16 mouse cellular contexts compared by ENCODE assay signal in genomic region chr8:105359208-105359607, GRCm38 (mm10). TPM values are rescaled to one million over a fixed set of nuclear protein-coding genes. Genes with fewer than 3 reads are reported as not detected.
A peak's percentile ranks its signal among the peaks of the same experiment; 100 is the strongest.
DNase-seq lines count a peak whose midpoint lies in the region; ATAC-seq and TF ChIP-seq lines count a peak whose summit lies in the region.
"Had no signal": no experiment of that assay in that cellular context is flagged by ENCODE, and none has a peak within 500 bp of the region (broad histone marks: within the 10 kb centered on the region; RNA-seq: fewer than 3 reads in every experiment).

No protein-coding gene starts in this region.

- 0 out of 2 replicates have a peak, but pooled peaks have one; percentile 34 for ATAC-seq in heart, embryonic 12.5 days (ENCODE audit: insufficient number of reproducible peaks, low FRiP score)
- 0 out of 2 replicates have a peak, but pooled peaks have one; percentile 27 for ATAC-seq in kidney, postnatal 0 days (replicated peaks; ENCODE audit: low FRiP score, low read depth)
- peak; percentile 44; the same call in 1 of the 2 replicates for ATAC-seq in midbrain, embryonic 16.5 days
- ATAC-seq: liver, postnatal 0 days had no signal

- DNase-seq in heart, embryonic 10.5 days (ENCODE audit: low spot score) = no peak
- DNase-seq in kidney, postnatal 0 days (ENCODE audit: low spot score) = no peak
- DNase-seq in kidney, adult 8-10 months = no peak
- DNase-seq in retina, postnatal 1 day = peak; percentile 17
- no peak for DNase-seq in retina, embryonic 14.5 days (ENCODE audit: low spot score)
- DNase-seq in layer of hippocampus, adult 9-10 months (ENCODE audit: low spot score) = no peak
- DNase-seq: adrenal gland, postnatal 25 days; cerebellum, adult 11-12 months; gastrocnemius, postnatal 25 days; heart, adult 2 months; liver, postnatal 0 days; thymus, postnatal 14 days had no signal

- 66% methylated on average over 15 of the region's 15 CpGs for WGBS in heart, embryonic 12.5 days
- WGBS in heart, embryonic 10.5 days = 77% methylated on average over 15 of the region's 15 CpGs
- 40% methylated on average over 15 of the region's 15 CpGs for WGBS in kidney, postnatal 0 days
- 64% methylated on average over 15 of the region's 15 CpGs for WGBS in midbrain, embryonic 16.5 days

- H3K36me3 ChIP-seq in heart, embryonic 12.5 days = no peaks in the 10 kb centered on the region
- peaks cover 19% of the 10 kb centered on the region for H3K36me3 ChIP-seq in heart, embryonic 10.5 days
- no peaks in the 10 kb centered on the region for H3K36me3 ChIP-seq in kidney, postnatal 0 days (ENCODE audit: insufficient read depth, low read length)
- peaks cover 17% of the 10 kb centered on the region for H3K36me3 ChIP-seq in midbrain, embryonic 16.5 days (ENCODE audit: control insufficient read depth, insufficient read depth, low read length)

- no peak overlapping the region for H3K27ac ChIP-seq in heart, embryonic 12.5 days (ENCODE audit: poor library complexity, severe bottlenecking)
- H3K27ac ChIP-seq in heart, embryonic 10.5 days = no peak overlapping the region
- no peak overlapping the region for H3K27ac ChIP-seq in kidney, postnatal 0 days
- H3K27ac ChIP-seq in midbrain, embryonic 16.5 days (ENCODE audit: low read length) = no peak overlapping the region
- H3K27ac ChIP-seq: forebrain, embryonic 15.5 days; heart, adult 2 months had no signal

- H3K4me1 ChIP-seq in heart, embryonic 12.5 days (replicated peaks) = peaks cover 29% of the 10 kb centered on the region
- H3K4me1 ChIP-seq in heart, embryonic 10.5 days = peaks cover 28% of the 10 kb centered on the region
- peaks cover 9% of the 10 kb centered on the region; the same call in 1 of the 2 replicates for H3K4me1 ChIP-seq in kidney, postnatal 0 days (replicated peaks; ENCODE audit: insufficient read depth, low read length)
- H3K4me1 ChIP-seq in midbrain, embryonic 16.5 days (ENCODE audit: control insufficient read depth, insufficient read depth, low read length) = no peaks in the 10 kb centered on the region
- H3K4me1 ChIP-seq: forebrain, embryonic 15.5 days had no signal

- peaks cover 5% of the 10 kb centered on the region; the same call in 1 of the 2 replicates for H3K27me3 ChIP-seq in heart, embryonic 12.5 days (replicated peaks)
- H3K27me3 ChIP-seq in heart, embryonic 10.5 days (ENCODE audit: insufficient read depth, poor library complexity, severe bottlenecking) = no peaks in the 10 kb centered on the region
- H3K27me3 ChIP-seq in kidney, postnatal 0 days (ENCODE audit: insufficient read depth, low read length) = no peaks in the 10 kb centered on the region
- H3K27me3 ChIP-seq in midbrain, embryonic 16.5 days (ENCODE audit: control insufficient read depth, insufficient read depth, low read depth, low read length) = no peaks in the 10 kb centered on the region
- H3K27me3 ChIP-seq: forebrain, embryonic 15.5 days had no signal

- no peak overlapping the region for H3K9ac ChIP-seq in heart, embryonic 12.5 days
- H3K9ac ChIP-seq in kidney, postnatal 0 days (ENCODE audit: low read depth, low read length) = no peak overlapping the region
- H3K9ac ChIP-seq in midbrain, embryonic 16.5 days (ENCODE audit: low read depth, low read length) = no peak overlapping the region
- H3K9ac ChIP-seq: forebrain, embryonic 15.5 days; liver, postnatal 0 days had no signal

- no peak overlapping the region for H3K4me3 ChIP-seq in heart, embryonic 12.5 days
- H3K4me3 ChIP-seq in heart, embryonic 10.5 days = no peak overlapping the region
- H3K4me3 ChIP-seq in kidney, postnatal 0 days (replicated peaks; ENCODE audit: low read depth, low read length) = no peak overlapping the region
- no peak overlapping the region for H3K4me3 ChIP-seq in midbrain, embryonic 16.5 days (ENCODE audit: low read depth, low read length)
- H3K4me3 ChIP-seq: forebrain, embryonic 15.5 days; heart, adult 2 months; myocyte had no signal

- no peaks in the 10 kb centered on the region for H3K9me3 ChIP-seq in heart, embryonic 12.5 days (replicated peaks)
- H3K9me3 ChIP-seq in heart, embryonic 10.5 days = no peaks in the 10 kb centered on the region
- no peaks in the 10 kb centered on the region for H3K9me3 ChIP-seq in kidney, postnatal 0 days (replicated peaks; ENCODE audit: low read length)
- no peaks in the 10 kb centered on the region for H3K9me3 ChIP-seq in midbrain, embryonic 16.5 days (replicated peaks; ENCODE audit: control insufficient read depth, low read length, poor library complexity, severe bottlenecking)
- H3K9me3 ChIP-seq: forebrain, embryonic 15.5 days had no signal

- TF ChIP-seq CTCF in kidney, postnatal 0 days (IDR thresholded peaks at IDR 0.05; ENCODE audit: low read depth) = no peak

- no peak overlapping the region for H3K4me2 ChIP-seq in heart, embryonic 12.5 days
- H3K4me2 ChIP-seq in kidney, postnatal 0 days (ENCODE audit: low read length) = peak overlapping the region; percentile 12; the same call in 1 of the 2 replicates
- no peak overlapping the region for H3K4me2 ChIP-seq in midbrain, embryonic 16.5 days (ENCODE audit: low read length)
- H3K4me2 ChIP-seq: forebrain, embryonic 15.5 days had no signal

RNA-seq across cellular contexts. Expression of gene Slc9a5, which starts 10.6 kb away (rescaled TPM):
- 1.6 and 2.0 TPM in 2 replicates for polyA plus RNA-seq in heart, embryonic 12.5 days (2016; fragmentation: Nextera tagmentation; extraction: Ambion mirVana)
- 1.8 and 2.4 TPM in 2 replicates for polyA plus RNA-seq in heart, embryonic 10.5 days (2016; fragmentation: Nextera tagmentation; extraction: Ambion mirVana)
- 1.3 and 1.4 TPM in 2 replicates for polyA plus RNA-seq in kidney, postnatal 0 days (2015; fragmentation: Nextera tagmentation; extraction: Ambion mirVana)
- 13.3 and 15.1 TPM in 2 replicates for polyA plus RNA-seq in midbrain, embryonic 16.5 days (2015; fragmentation: Nextera tagmentation; extraction: Ambion mirVana)

RNA-seq across cellular contexts. Expression of gene Fhod1, which starts 11.5 kb away (rescaled TPM):
- 1.6 and 2.0 TPM in 2 replicates for polyA plus RNA-seq in heart, embryonic 12.5 days (2016; fragmentation: Nextera tagmentation; extraction: Ambion mirVana)
- 2.1 and 3.0 TPM in 2 replicates for polyA plus RNA-seq in heart, embryonic 10.5 days (2016; fragmentation: Nextera tagmentation; extraction: Ambion mirVana)
- 1.8 and 2.3 TPM in 2 replicates for polyA plus RNA-seq in kidney, postnatal 0 days (2015; fragmentation: Nextera tagmentation; extraction: Ambion mirVana)
- polyA plus RNA-seq in midbrain, embryonic 16.5 days (2015; fragmentation: Nextera tagmentation; extraction: Ambion mirVana) = 0.49 and 1.0 TPM in 2 replicates

RNA-seq across cellular contexts. Expression of gene Plekhg4, which starts 13.9 kb away (rescaled TPM):
- 0.23 TPM in 1 of 2 replicates, not detected in the other for polyA plus RNA-seq in heart, embryonic 12.5 days (2016; fragmentation: Nextera tagmentation; extraction: Ambion mirVana)
- 0.12 and 0.44 TPM in 2 replicates for polyA plus RNA-seq in heart, embryonic 10.5 days (2016; fragmentation: Nextera tagmentation; extraction: Ambion mirVana)
- polyA plus RNA-seq in kidney, postnatal 0 days (2015; fragmentation: Nextera tagmentation; extraction: Ambion mirVana) = 0.31 and 0.33 TPM in 2 replicates
- 2.4 and 2.7 TPM in 2 replicates for polyA plus RNA-seq in midbrain, embryonic 16.5 days (2015; fragmentation: Nextera tagmentation; extraction: Ambion mirVana)
- polyA plus RNA-seq: liver, postnatal 0 days had no signal

RNA-seq across cellular contexts. Expression of gene Tmem208, which starts 33.1 kb away (rescaled TPM):
- polyA plus RNA-seq in heart, embryonic 12.5 days (2016; fragmentation: Nextera tagmentation; extraction: Ambion mirVana) = 73.5 and 80.7 TPM in 2 replicates
- polyA plus RNA-seq in heart, embryonic 10.5 days (2016; fragmentation: Nextera tagmentation; extraction: Ambion mirVana) = 99.6 and 101 TPM in 2 replicates
- 134 and 140 TPM in 2 replicates for polyA plus RNA-seq in kidney, postnatal 0 days (2015; fragmentation: Nextera tagmentation; extraction: Ambion mirVana)
- polyA plus RNA-seq in midbrain, embryonic 16.5 days (2015; fragmentation: Nextera tagmentation; extraction: Ambion mirVana) = 118 and 143 TPM in 2 replicates

RNA-seq across cellular contexts. Expression of gene Lrrc29, which starts 33.1 kb away (rescaled TPM):
- 1.3 TPM in 2 replicates for polyA plus RNA-seq in heart, embryonic 12.5 days (2016; fragmentation: Nextera tagmentation; extraction: Ambion mirVana)
- polyA plus RNA-seq in heart, embryonic 10.5 days (2016; fragmentation: Nextera tagmentation; extraction: Ambion mirVana) = 1.5 and 1.9 TPM in 2 replicates
- 5.2 and 5.6 TPM in 2 replicates for polyA plus RNA-seq in kidney, postnatal 0 days (2015; fragmentation: Nextera tagmentation; extraction: Ambion mirVana)
- polyA plus RNA-seq in midbrain, embryonic 16.5 days (2015; fragmentation: Nextera tagmentation; extraction: Ambion mirVana) = 0.83 and 0.88 TPM in 2 replicates
